ENCODE assay signal across 9 mouse cellular contexts in genomic region chr9:63975996-63976395, GRCm38 (mm10). TPM values are rescaled to one million over a fixed set of nuclear protein-coding genes. Genes with fewer than 3 reads are reported as not detected.
DNase-seq lines count a peak whose midpoint lies in the region; ATAC-seq and TF ChIP-seq lines count a peak whose summit lies in the region.
"Had no signal": no experiment of that assay in that cellular context is flagged by ENCODE, and none has a peak within 500 bp of the region (broad histone marks: within the 10 kb centered on the region; RNA-seq: fewer than 3 reads in every experiment).

No protein-coding gene starts in this region.

- no peaks in the 10 kb centered on the region for H3K36me3 ChIP-seq in heart, adult 2 months (ENCODE audit: control insufficient read depth, insufficient read depth, low read length)
- H3K36me3 ChIP-seq in neural tube, embryonic 11.5 days (ENCODE audit: control insufficient read depth, insufficient read depth, low read length) = no peaks in the 10 kb centered on the region
- H3K36me3 ChIP-seq in hindbrain, embryonic 15.5 days = no peaks in the 10 kb centered on the region
- no peaks in the 10 kb centered on the region for H3K36me3 ChIP-seq in neural tube, embryonic 14.5 days (ENCODE audit: control insufficient read depth, insufficient read depth, low read length)
- H3K36me3 ChIP-seq: lung, embryonic 15.5 days had no signal

- H3K27ac ChIP-seq in heart, adult 2 months = no peak overlapping the region; the same call in 1 of the 2 replicates
- no peak overlapping the region for H3K27ac ChIP-seq in neural tube, embryonic 11.5 days (ENCODE audit: low read depth, low read length)
- no peak overlapping the region for H3K27ac ChIP-seq in hindbrain, embryonic 15.5 days (replicated peaks)
- H3K27ac ChIP-seq in neural tube, embryonic 14.5 days (ENCODE audit: low read depth, low read length) = no peak overlapping the region
- H3K27ac ChIP-seq: lung, embryonic 15.5 days had no signal

- H3K4me3 ChIP-seq in heart, adult 2 months = no peak overlapping the region
- no peak overlapping the region for H3K4me3 ChIP-seq in neural tube, embryonic 11.5 days (ENCODE audit: low read depth, low read length)
- no peak overlapping the region for H3K4me3 ChIP-seq in hindbrain, embryonic 15.5 days
- H3K4me3 ChIP-seq in neural tube, embryonic 14.5 days (ENCODE audit: low read depth, low read length) = no peak overlapping the region
- H3K4me3 ChIP-seq: lung, embryonic 15.5 days had no signal

- no peak for ATAC-seq in neural tube, embryonic 11.5 days (ENCODE audit: insufficient read depth, low FRiP score, low TSS enrichment)
- ATAC-seq in hindbrain, embryonic 15.5 days (ENCODE audit: low FRiP score, low read depth) = no peak; the same call in 1 of the 2 replicates
- peak; percentile 32; the same call in 1 of the 2 replicates for ATAC-seq in neural tube, embryonic 14.5 days (ENCODE audit: low read depth)

- no peak for TF ChIP-seq EP300 in heart, adult 2 months (IDR thresholded peaks at IDR 0.05; ENCODE audit: insufficient read depth, low read depth, low read length)

- no peak for TF ChIP-seq POLR2A in heart, adult 2 months (IDR thresholded peaks at IDR 0.05; ENCODE audit: insufficient read depth, low read depth, low read length)

- no peaks in the 10 kb centered on the region for H3K27me3 ChIP-seq in heart, adult 2 months (ENCODE audit: control insufficient read depth, insufficient read depth, low read length)
- H3K27me3 ChIP-seq in neural tube, embryonic 11.5 days (ENCODE audit: control insufficient read depth, insufficient read depth, low read length) = no peaks in the 10 kb centered on the region
- H3K27me3 ChIP-seq in hindbrain, embryonic 15.5 days = no peaks in the 10 kb centered on the region
- no peaks in the 10 kb centered on the region for H3K27me3 ChIP-seq in neural tube, embryonic 14.5 days (ENCODE audit: control insufficient read depth, insufficient read depth, low read length)
- H3K27me3 ChIP-seq: lung, embryonic 15.5 days had no signal

- TF ChIP-seq CTCF in heart, adult 2 months (IDR thresholded peaks at IDR 0.05) = no peak

- intact Hi-C loops in heart, adult 2 months (cut with DNase I) = no loop called here
- intact Hi-C loops in heart, postnatal 10 days (cut with DNase I) = no loop called here

- H3K9ac ChIP-seq in heart, adult 2 months (ENCODE audit: low read depth, low read length) = 0 out of 2 replicates have a peak overlapping the region, but pooled peaks have one; percentile 14
- no peak overlapping the region for H3K9ac ChIP-seq in neural tube, embryonic 11.5 days (ENCODE audit: low read length)
- H3K9ac ChIP-seq in hindbrain, embryonic 15.5 days = no peak overlapping the region
- H3K9ac ChIP-seq in neural tube, embryonic 14.5 days (replicated peaks; ENCODE audit: low read depth, low read length) = 0 out of 2 replicates have a peak overlapping the region, but pooled peaks have one; percentile 3
- H3K9ac ChIP-seq: lung, embryonic 15.5 days had no signal

- DNase-seq in heart, adult 2 months = no peak
- DNase-seq in heart, postnatal 10 days = no peak
- DNase-seq in neural tube, embryonic 11.5 days (ENCODE audit: low spot score) = peak; percentile 35
- DNase-seq in neural tube, embryonic 10.5 days (ENCODE audit: extremely low spot score, low spot score) = no peak
- no peak for DNase-seq in adrenal gland, adult 18-20 months (ENCODE audit: low spot score in 2 of 2)
- DNase-seq in ovary, postnatal 36 days (ENCODE audit: low spot score) = no peak

- WGBS in heart, adult 2 months = 52% methylated on average over 11 of the region's 11 CpGs
- 32% methylated on average over 11 of the region's 11 CpGs for WGBS in neural tube, embryonic 11.5 days
- 27% methylated on average over 11 of the region's 11 CpGs for WGBS in hindbrain, embryonic 15.5 days
- 25% methylated on average over 11 of the region's 11 CpGs for WGBS in neural tube, embryonic 14.5 days

- no peaks in the 10 kb centered on the region; the same call in none of the 2 replicates for H3K79me2 ChIP-seq in heart, adult 2 months (replicated peaks; ENCODE audit: control insufficient read depth, insufficient read depth, low read length)

- peaks cover 26% of the 10 kb centered on the region for H3K4me1 ChIP-seq in heart, adult 2 months (ENCODE audit: control insufficient read depth, insufficient read depth, low read length)
- H3K4me1 ChIP-seq in neural tube, embryonic 11.5 days (ENCODE audit: control insufficient read depth, insufficient read depth, low read length) = peaks cover 27% of the 10 kb centered on the region
- H3K4me1 ChIP-seq in hindbrain, embryonic 15.5 days (replicated peaks) = peaks cover 35% of the 10 kb centered on the region
- H3K4me1 ChIP-seq in neural tube, embryonic 14.5 days (ENCODE audit: control insufficient read depth, insufficient read depth, low read length) = peaks cover 13% of the 10 kb centered on the region; the same call in 1 of the 2 replicates

- no peak overlapping the region for H3K4me2 ChIP-seq in neural tube, embryonic 11.5 days (ENCODE audit: low read depth)
- peak overlapping the region; percentile 24; the same call in 1 of the 2 replicates for H3K4me2 ChIP-seq in hindbrain, embryonic 15.5 days
- no peak overlapping the region for H3K4me2 ChIP-seq in neural tube, embryonic 14.5 days (ENCODE audit: low read depth, low read length)
- H3K4me2 ChIP-seq: lung, embryonic 15.5 days had no signal

- H3K9me3 ChIP-seq in neural tube, embryonic 11.5 days (ENCODE audit: control insufficient read depth, low read length) = no peaks in the 10 kb centered on the region
- no peaks in the 10 kb centered on the region for H3K9me3 ChIP-seq in hindbrain, embryonic 15.5 days
- no peaks in the 10 kb centered on the region for H3K9me3 ChIP-seq in neural tube, embryonic 14.5 days (ENCODE audit: control insufficient read depth, low read length)
- H3K9me3 ChIP-seq: lung, embryonic 15.5 days had no signal

RNA-seq across cellular contexts. Expression of gene Smad6, which starts 45.9 kb away (rescaled TPM):
- total RNA-seq in heart, adult 2 months (2021) = 10 to 100 TPM; 11.0 to 15.1 TPM
- polyA plus RNA-seq in heart, adult 2 months (2012; rRNA removed) = 9.6 and 14.7 TPM in 2 replicates
- 10 to 100 TPM; 16.1 to 19.4 TPM for total RNA-seq in heart, postnatal 10 days (2021)
- 6.8 and 7.7 TPM in 2 replicates for polyA plus RNA-seq in neural tube, embryonic 11.5 days (2014; fragmentation: Nextera tagmentation; extraction: Ambion mirVana)
- 2.5 and 2.6 TPM in 2 replicates for polyA plus RNA-seq in hindbrain, embryonic 15.5 days (2015; fragmentation: Nextera tagmentation; extraction: Ambion mirVana)
- polyA plus RNA-seq in neural tube, embryonic 14.5 days (2014; fragmentation: Nextera tagmentation; extraction: Ambion mirVana) = 1.0 and 2.2 TPM in 2 replicates
- 1 to 10 TPM; 5.4 to 5.5 TPM for total RNA-seq in adrenal gland, adult 18-20 months (2021)

Comparison
In these comparisons a context has a peak if more than half of its experiments do, and no peak if none do; other contexts are left out.
1. H3K9ac ChIP-seq: peak in heart, adult 2 months (single experiment) and neural tube, embryonic 14.5 days (single experiment); none in neural tube, embryonic 11.5 days (single experiment) and hindbrain, embryonic 15.5 days (single experiment).